Mouse (Mus musculus) myocyte (in vitro differentiated cells): ENCODE measurements around the gene Sorcs2.

Experiments used
- MAX ChIP-seq: IDR thresholded peaks from one replicate; pipeline ENCODE4 v1.6.1; 2011; ENCODE audit warnings: low read depth, mild to moderate bottlenecking, control low read depth
- POLR2A ChIP-seq: IDR thresholded peaks from one replicate; pipeline ENCODE4 v1.6.1; 2011; ENCODE audit warnings: low read depth, mild to moderate bottlenecking, control low read depth, moderate library complexity; ENCODE audit not compliant: insufficient read length
- REST ChIP-seq: IDR thresholded peaks from one replicate; pipeline ENCODE4 v1.6.1; 2011; ENCODE audit warnings: mild to moderate bottlenecking, control low read depth, moderate library complexity; ENCODE audit not compliant: insufficient read depth, insufficient read length
- USF1 ChIP-seq: IDR thresholded peaks from one replicate; pipeline ENCODE4 v1.6.1; 2011; ENCODE audit warnings: low read depth, mild to moderate bottlenecking, control low read depth, moderate library complexity

GRCm38 (mm10) chr5:36205397-36205796, 192.5 kb downstream of the Sorcs2 start:
- TF ChIP-seq POLR2A: no peak
- TF ChIP-seq REST: no peak
- no peak for TF ChIP-seq MAX
- TF ChIP-seq USF1: no peak
